Mouse (Mus musculus) cerebellum, adult 11 months (tissue): Measurements from ENCODE around the gene Usp22.
A peak's percentile ranks its signal among the peaks of the same experiment; 100 is the strongest.
"Not testable (repeated sequence)": the region's sequence is repeated elsewhere in the genome, so short reads cannot be mapped to it uniquely, and the experiment has no call there.

Source experiments
- DNase-seq: peaks from one replicate; pipeline ENCODE4 v3.0.0; 2022

Usp22 gene

GRCm38 (mm10) chr11:61183820-61184219 is 9.0 kb upstream of the Usp22 start:
- DNase-seq: no peak

- no peak for DNase-seq
Observed at GRCm38 (mm10) chr11:61181624-61182023, 6.8 kb upstream of the Usp22 start.

- no peak for DNase-seq
Observed at GRCm38 (mm10) chr11:61180361-61180760, 5.5 kb upstream of the Usp22 start.

- no peak for DNase-seq
Observed at GRCm38 (mm10) chr11:61176321-61176720, 1.5 kb upstream of the Usp22 start.

- no peak for DNase-seq
Observed at GRCm38 (mm10) chr11:61175778-61176177, 923 bp upstream of the Usp22 start.

- peak; percentile 64 for DNase-seq
Observed at GRCm38 (mm10) chr11:61174291-61174820, 499 bp downstream of the Usp22 start.

- DNase-seq: not testable (repeated sequence)
Observed at GRCm38 (mm10) chr11:61173477-61173876, 1.4 kb downstream of the Usp22 start.

GRCm38 (mm10) chr11:61170184-61170583 is 4.7 kb downstream of the Usp22 start:
- DNase-seq: no peak

GRCm38 (mm10) chr11:61164881-61165280 is 10.0 kb downstream of the Usp22 start:
- no peak for DNase-seq

GRCm38 (mm10) chr11:61164366-61164765 is 10.5 kb downstream of the Usp22 start:
- no peak for DNase-seq

- no peak for DNase-seq
Observed at GRCm38 (mm10) chr11:61163341-61163740, 11.5 kb downstream of the Usp22 start.

GRCm38 (mm10) chr11:61162776-61163175 is 12.1 kb downstream of the Usp22 start:
- no peak for DNase-seq

GRCm38 (mm10) chr11:61161121-61161520 is 13.7 kb downstream of the Usp22 start:
- DNase-seq: no peak

GRCm38 (mm10) chr11:61159796-61160732 is 14.8 kb downstream of the Usp22 start:
- DNase-seq: peak; percentile 61

- no peak for DNase-seq
Observed at GRCm38 (mm10) chr11:61158141-61158540, 16.7 kb downstream of the Usp22 start.

- no peak for DNase-seq
Observed at GRCm38 (mm10) chr11:61155727-61156126, 19.1 kb downstream of the Usp22 start.

- no peak for DNase-seq
Observed at GRCm38 (mm10) chr11:61150233-61151001, 24.4 kb downstream of the Usp22 start.

GRCm38 (mm10) chr11:61147300-61147683 is 27.6 kb downstream of the Usp22 start:
- peak; percentile 50 for DNase-seq

- DNase-seq: no peak
Observed at GRCm38 (mm10) chr11:61146645-61147299, 28.1 kb downstream of the Usp22 start.

GRCm38 (mm10) chr11:61145551-61145950 is 29.3 kb downstream of the Usp22 start:
- no peak for DNase-seq

GRCm38 (mm10) chr11:61143564-61144469 is 31.0 kb downstream of the Usp22 start:
- DNase-seq: no peak
